Mouse (Mus musculus): ENCODE measurements around the gene Cyp2j7. TPM values are rescaled to one million over a fixed set of nuclear protein-coding genes. Genes with fewer than 3 reads are reported as not detected.

Cyp2j7 gene
- polyA plus RNA-seq (2017; shearing (Covaris generic)): not detected

DNA sequence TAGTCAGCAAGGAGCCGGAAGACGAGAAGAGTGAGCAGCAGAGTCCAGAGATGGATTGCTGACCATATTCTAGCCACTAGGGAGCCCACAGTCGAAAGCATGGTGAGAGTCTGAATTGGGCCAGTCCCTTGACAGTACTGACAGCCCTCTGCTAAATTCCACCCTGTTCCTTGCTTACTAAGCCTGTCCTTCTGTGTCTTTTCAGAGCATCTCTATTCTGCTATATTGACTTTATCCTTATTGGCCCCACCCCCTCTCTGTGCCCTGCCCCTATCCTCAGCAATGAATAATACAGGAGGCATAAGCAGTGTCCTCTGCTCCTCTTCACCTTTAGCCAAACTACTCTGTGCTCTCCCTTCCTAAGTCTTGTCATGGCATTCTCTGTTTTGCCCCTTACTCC lies at the start of gene Cyp2j7:
Gene Cyp2j7, minus strand, starts transcription at position 101 of the 400 bp plus-strand sequence.

Other genes with a start within 250 kb of the Cyp2j7 start
- not detected for gene Cyp2j13, start 159.1 kb downstream of the Cyp2j7 start, polyA plus RNA-seq (2017; shearing (Covaris generic))
- not detected for gene Cyp2j12, start 95.5 kb downstream of the Cyp2j7 start, polyA plus RNA-seq (2017; shearing (Covaris generic))
- gene Cyp2j11, start 112.0 kb upstream of the Cyp2j7 start, polyA plus RNA-seq (2017; shearing (Covaris generic)): not detected